Mouse (Mus musculus): ENCODE measurements around the gene 1700037H04Rik. TPM values are rescaled to one million over a fixed set of nuclear protein-coding genes. Genes with fewer than 3 reads are reported as not detected.

Gene 1700037H04Rik
- polyA plus RNA-seq (2015; fragmentation: Nextera tagmentation; extraction: Ambion mirVana), result 71.2 and 81.5 TPM in 2 replicates

GRCm38 (mm10) chr2:131159938-131160581 is at the start of gene 1700037H04Rik:
1700037H04Rik (minus strand) TSS chr2:131160081.
- Histone ChIP-seq H3K4me2 (peak within 1 kb of the TSS; percentile 78), H3K4me3 (peak within 1 kb of the TSS; percentile 82), H3K4me1 (peaks cover 33% of the 10 kb centered on the region), H3K27ac (peak within 1 kb of the TSS; percentile 91), H3K9me3 (0 out of 2 replicates have a peak, but pooled peaks cover 2% of the 10 kb centered on the region), H3K9ac (peak within 1 kb of the TSS; percentile 79), H3K27me3 (replicated peaks) (no peaks in the 10 kb centered on the region), H3K36me3 (replicated peaks) (no peaks in the 10 kb centered on the region)
- under 1% methylated on average over 54 of the region's 54 CpGs for WGBS
- ATAC-seq (replicated peaks), result peak; percentile 98

DNA sequence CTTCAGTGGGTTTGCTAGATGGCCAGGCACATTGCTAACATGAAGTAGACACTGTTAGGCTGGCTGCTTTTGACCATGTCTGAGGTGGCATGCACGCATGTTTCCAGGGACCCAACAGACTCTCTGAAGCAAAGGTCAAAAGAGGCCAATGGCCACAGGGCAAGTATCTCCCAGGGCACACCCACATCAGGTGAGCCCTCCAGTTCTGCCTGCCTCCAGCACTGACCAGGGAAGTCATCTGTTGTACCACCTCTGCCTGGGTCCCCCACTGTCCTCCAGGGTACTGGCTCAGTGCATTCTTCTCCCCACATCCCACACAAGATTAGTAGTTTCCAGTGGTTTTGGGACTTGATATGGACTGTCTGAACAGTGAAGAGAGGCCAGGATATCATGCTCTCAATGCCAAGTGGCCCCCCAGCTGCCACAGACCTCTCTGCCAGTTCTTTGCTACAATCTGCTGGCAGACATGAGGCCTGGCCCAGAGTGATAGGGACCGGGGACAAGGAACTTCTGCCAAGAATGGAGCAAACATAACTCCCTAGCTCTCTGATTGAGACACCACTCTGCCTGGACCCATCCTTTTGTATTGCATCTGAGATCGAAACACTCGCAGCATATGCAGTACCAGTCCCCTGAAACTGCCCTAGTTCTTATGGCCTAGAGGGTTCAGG is 49.4 kb upstream of the 1700037H04Rik start:
- H3K9me3 ChIP-seq, result no peaks in the 10 kb centered on the region
- no peaks in the 10 kb centered on the region for H3K36me3 ChIP-seq (replicated peaks)
- peaks cover 21% of the 10 kb centered on the region for H3K4me1 ChIP-seq
- 80% methylated on average over 4 of the region's 4 CpGs for WGBS
- peak overlapping the region; percentile 53 for H3K4me3 ChIP-seq
- peak overlapping the region; percentile 93 for H3K27ac ChIP-seq
- H3K27me3 ChIP-seq (replicated peaks), result no peaks in the 10 kb centered on the region
- no peak; the same call in 1 of the 2 replicates for ATAC-seq (replicated peaks)
- peak overlapping the region; percentile 60 for H3K4me2 ChIP-seq
- peak overlapping the region; percentile 65 for H3K9ac ChIP-seq

- Histone ChIP-seq H3K4me3 (no peak overlapping the region), H3K4me1 (peaks cover 21% of the 10 kb centered on the region), H3K9ac (no peak overlapping the region), H3K4me2 (no peak overlapping the region), H3K36me3 (replicated peaks) (no peaks in the 10 kb centered on the region), H3K27me3 (replicated peaks) (no peaks in the 10 kb centered on the region), H3K9me3 (no peaks in the 10 kb centered on the region), H3K27ac (no peak overlapping the region)
- 92% methylated on average over 2 of the region's 2 CpGs for WGBS
- ATAC-seq (replicated peaks), result no peak
These were observed 48.5 kb upstream of the 1700037H04Rik start for GRCm38 (mm10) chr2:131208356-131208755.

DNA sequence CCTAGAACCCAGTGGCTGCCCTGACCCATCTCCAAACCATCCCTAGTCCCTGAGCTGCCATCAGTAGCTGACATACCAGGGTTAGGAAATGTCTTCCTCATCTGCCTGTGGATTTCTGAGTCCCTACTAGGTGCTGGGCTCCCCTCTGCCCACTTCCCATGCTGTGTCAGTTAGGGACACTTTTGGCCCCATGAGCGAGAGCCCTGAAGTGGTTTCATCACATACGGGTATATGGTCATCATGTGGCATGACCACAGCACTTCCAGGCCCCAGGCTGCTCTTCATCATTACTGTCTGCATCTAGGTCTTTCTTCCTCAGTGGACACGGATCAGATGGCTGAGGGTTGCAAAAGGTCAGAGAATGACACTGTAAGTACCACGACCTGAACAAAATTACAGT is 46.9 kb upstream of the 1700037H04Rik start, which contains the start of gene Ap5s1:
TSS of gene Ap5s1 (plus strand) at position 301 of the 400 bp plus-strand sequence.
- Histone ChIP-seq H3K4me2 (no peak within 1 kb of the TSS), H3K9me3 (no peaks in the 10 kb centered on the region), H3K36me3 (replicated peaks) (no peaks in the 10 kb centered on the region), H3K4me3 (no peak within 1 kb of the TSS), H3K9ac (no peak within 1 kb of the TSS), H3K27ac (no peak within 1 kb of the TSS), H3K27me3 (replicated peaks) (no peaks in the 10 kb centered on the region), H3K4me1 (peaks cover 18% of the 10 kb centered on the region)
- WGBS, result 74% methylated on average over 4 of the region's 4 CpGs
- ATAC-seq (replicated peaks), result no peak

DNA sequence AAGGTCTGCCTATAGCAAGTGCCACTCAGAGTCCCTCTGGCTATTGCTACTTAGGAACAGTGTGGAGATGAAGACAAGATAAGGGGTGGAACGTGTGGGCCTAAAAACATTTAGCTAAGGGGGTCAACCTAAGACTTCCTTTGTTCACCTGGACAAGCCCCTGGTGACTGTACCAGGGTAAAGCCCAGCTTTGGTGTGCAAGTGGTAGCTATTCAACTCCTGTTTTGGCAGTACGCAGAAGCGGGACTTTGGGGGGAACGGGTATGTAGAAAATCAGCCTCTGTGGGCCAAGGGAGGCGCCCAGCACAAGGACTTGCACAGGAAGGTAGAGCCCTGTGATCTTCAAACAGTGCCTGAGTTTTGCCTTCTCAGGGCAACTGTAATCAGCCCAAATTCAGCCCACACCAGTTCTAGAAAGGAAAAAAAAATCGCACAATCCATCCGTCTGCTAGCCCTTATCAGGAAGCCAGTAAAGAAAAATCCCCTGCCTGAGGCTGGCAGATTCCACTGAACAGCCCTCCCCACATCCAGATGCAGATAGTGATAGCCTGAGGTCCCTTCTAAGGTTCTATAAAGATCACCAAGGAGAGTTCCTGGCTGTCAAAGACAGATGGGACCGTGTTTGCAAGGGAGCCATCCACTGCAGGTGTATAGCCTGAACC is 45.8 kb upstream of the 1700037H04Rik start:
- no peak overlapping the region for H3K4me2 ChIP-seq
- WGBS, result 86% methylated on average over 8 of the region's 8 CpGs
- H3K4me1 ChIP-seq, result peaks cover 10% of the 10 kb centered on the region
- H3K36me3 ChIP-seq (replicated peaks), result no peaks in the 10 kb centered on the region
- H3K27ac ChIP-seq, result no peak overlapping the region
- H3K9ac ChIP-seq, result no peak overlapping the region
- no peak for ATAC-seq (replicated peaks)
- no peaks in the 10 kb centered on the region for H3K27me3 ChIP-seq (replicated peaks)
- H3K9me3 ChIP-seq, result no peaks in the 10 kb centered on the region
- no peak overlapping the region for H3K4me3 ChIP-seq

DNA sequence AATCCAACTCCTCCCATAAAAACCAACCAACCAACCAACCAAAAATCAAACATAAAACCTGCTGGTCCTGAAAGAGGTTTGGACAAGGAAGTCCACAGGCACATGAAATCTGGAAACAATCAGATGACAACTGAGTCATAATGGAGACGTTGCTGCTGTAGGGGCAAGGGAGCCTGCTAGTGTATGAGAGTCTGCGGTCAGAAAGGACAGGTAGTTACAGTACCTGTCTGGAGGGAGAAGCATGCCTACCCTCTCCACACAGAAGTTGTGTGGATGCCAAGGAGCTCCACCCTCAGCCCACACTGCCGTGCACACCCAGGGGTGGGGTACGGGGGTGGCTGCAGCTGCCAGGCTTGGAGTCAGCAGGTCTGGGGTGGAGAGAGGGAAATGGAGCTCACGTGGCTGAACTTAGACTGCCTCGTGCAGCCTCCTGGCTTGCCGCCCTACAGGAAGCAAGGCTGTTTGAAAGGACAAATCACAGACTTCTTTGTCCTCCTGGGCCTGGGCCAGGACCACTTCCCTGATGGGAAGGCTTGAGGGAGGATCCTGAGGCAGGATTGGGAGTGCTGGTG is 44.6 kb upstream of the 1700037H04Rik start:
- peaks cover 7% of the 10 kb centered on the region for H3K4me1 ChIP-seq
- H3K9ac ChIP-seq, result no peak overlapping the region
- H3K27me3 ChIP-seq (replicated peaks), result no peaks in the 10 kb centered on the region
- no peak for ATAC-seq (replicated peaks)
- H3K27ac ChIP-seq, result no peak overlapping the region
- H3K4me2 ChIP-seq, result no peak overlapping the region
- WGBS, result 46% methylated on average over 7 of the region's 7 CpGs
- no peak overlapping the region for H3K4me3 ChIP-seq
- no peaks in the 10 kb centered on the region for H3K9me3 ChIP-seq
- no peaks in the 10 kb centered on the region for H3K36me3 ChIP-seq (replicated peaks)

- WGBS, result 89% methylated on average over 6 of the region's 6 CpGs
- Histone ChIP-seq H3K36me3 (replicated peaks) (no peaks in the 10 kb centered on the region), H3K4me1 (0 out of 2 replicates have a peak, but pooled peaks cover 2% of the 10 kb centered on the region), H3K9ac (no peak overlapping the region), H3K4me2 (no peak overlapping the region), H3K4me3 (no peak overlapping the region), H3K27ac (no peak overlapping the region), H3K9me3 (no peaks in the 10 kb centered on the region), H3K27me3 (replicated peaks) (no peaks in the 10 kb centered on the region)
- no peak for ATAC-seq (replicated peaks)
These were observed 44.0 kb upstream of the 1700037H04Rik start for GRCm38 (mm10) chr2:131203816-131204409.

DNA sequence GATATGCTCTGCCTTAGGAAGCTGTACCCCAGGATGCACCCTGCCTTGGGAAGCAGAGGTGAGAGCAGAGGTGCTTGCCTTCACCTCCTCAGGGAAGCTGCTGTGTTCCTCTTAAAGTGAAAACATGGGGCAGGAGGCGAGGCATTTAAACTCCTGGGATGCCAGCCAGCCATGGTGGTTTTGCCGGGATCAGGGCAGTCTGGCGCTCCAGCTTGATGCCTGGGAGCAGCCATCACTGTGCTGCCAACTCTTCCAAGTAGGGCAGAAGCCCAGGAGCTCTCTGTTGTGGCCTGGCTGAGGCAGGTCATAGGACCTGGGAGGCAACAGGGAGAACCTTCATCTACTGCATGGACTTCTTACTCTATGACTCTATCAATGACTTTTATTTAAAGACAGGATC is 41.4 kb upstream of the 1700037H04Rik start:
- H3K4me3 ChIP-seq, result no peak overlapping the region
- 88% methylated on average over 3 of the region's 3 CpGs for WGBS
- no peak overlapping the region for H3K4me2 ChIP-seq
- 0 out of 2 replicates have a peak, but pooled peaks cover 2% of the 10 kb centered on the region for H3K4me1 ChIP-seq
- H3K27ac ChIP-seq, result no peak overlapping the region
- H3K9me3 ChIP-seq, result no peaks in the 10 kb centered on the region
- H3K27me3 ChIP-seq (replicated peaks), result no peaks in the 10 kb centered on the region
- no peaks in the 10 kb centered on the region for H3K36me3 ChIP-seq (replicated peaks)
- H3K9ac ChIP-seq, result no peak overlapping the region
- ATAC-seq (replicated peaks), result no peak

DNA sequence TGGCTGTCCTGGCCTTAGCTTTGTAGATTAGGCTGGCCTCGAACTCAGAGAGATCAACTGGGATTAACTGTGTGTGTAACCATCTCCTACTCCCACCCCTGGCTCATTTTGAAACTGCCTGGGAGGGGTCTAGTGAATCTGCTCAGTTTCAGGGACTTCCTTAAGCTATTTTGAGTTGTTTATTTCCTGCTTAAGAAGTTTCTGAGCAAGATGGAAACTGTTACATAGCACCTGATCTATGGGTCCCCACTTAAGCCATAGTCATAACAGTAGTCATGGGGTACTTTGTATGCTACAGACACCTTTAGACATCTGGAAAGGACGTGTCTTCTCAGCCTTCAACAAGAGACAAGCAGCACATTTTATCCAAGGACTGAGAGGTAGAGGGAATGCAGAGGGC is 40.8 kb upstream of the 1700037H04Rik start:
- Histone ChIP-seq H3K9ac (no peak overlapping the region), H3K4me3 (no peak overlapping the region), H3K4me2 (no peak overlapping the region), H3K4me1 (0 out of 2 replicates have a peak, but pooled peaks cover 2% of the 10 kb centered on the region), H3K36me3 (replicated peaks) (no peaks in the 10 kb centered on the region), H3K9me3 (no peaks in the 10 kb centered on the region), H3K27ac (no peak overlapping the region), H3K27me3 (replicated peaks) (no peaks in the 10 kb centered on the region)
- no peak for ATAC-seq (replicated peaks)
- 85% methylated on average over 2 of the region's 2 CpGs for WGBS

GRCm38 (mm10) chr2:131196606-131197316 is 36.9 kb upstream of the 1700037H04Rik start:
- no peaks in the 10 kb centered on the region for H3K27me3 ChIP-seq (replicated peaks)
- no peaks in the 10 kb centered on the region; the same call in 1 of the 2 replicates for H3K36me3 ChIP-seq (replicated peaks)
- 92% methylated on average over 16 of the region's 16 CpGs for WGBS
- H3K4me2 ChIP-seq, result no peak overlapping the region
- H3K4me1 ChIP-seq, result no peaks in the 10 kb centered on the region
- H3K27ac ChIP-seq, result no peak overlapping the region
- no peak for ATAC-seq (replicated peaks)
- no peak overlapping the region for H3K4me3 ChIP-seq
- H3K9me3 ChIP-seq, result no peaks in the 10 kb centered on the region
- H3K9ac ChIP-seq, result no peak overlapping the region

DNA sequence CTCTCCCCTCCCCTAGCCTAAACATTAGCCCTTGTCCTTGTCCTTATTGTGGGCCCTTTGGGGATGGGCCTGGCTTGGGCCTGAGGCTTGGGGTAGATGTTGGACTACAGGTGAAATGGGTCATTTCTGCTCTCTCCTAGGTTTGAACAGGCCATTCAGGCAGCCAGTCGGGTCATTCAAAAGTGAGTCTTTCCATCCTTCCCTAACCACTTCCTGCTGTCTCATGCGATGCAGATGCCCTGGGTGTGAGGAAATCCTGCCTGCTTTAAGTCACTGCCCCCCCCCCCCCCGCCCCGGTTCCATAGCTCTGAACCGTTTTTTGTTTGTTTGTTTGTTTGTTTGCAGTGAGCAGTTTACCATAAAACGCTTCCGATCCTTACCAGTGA is 31.1 kb upstream of the 1700037H04Rik start:
- Histone ChIP-seq H3K4me1 (peaks cover 36% of the 10 kb centered on the region), H3K27me3 (replicated peaks) (no peaks in the 10 kb centered on the region), H3K4me3 (no peak overlapping the region), H3K27ac (peak overlapping the region; percentile 67), H3K9me3 (no peaks in the 10 kb centered on the region), H3K36me3 (replicated peaks) (no peaks in the 10 kb centered on the region; the same call in 1 of the 2 replicates), H3K9ac (no peak overlapping the region), H3K4me2 (no peak overlapping the region)
- no peak for ATAC-seq (replicated peaks)
- 52% methylated on average over 7 of the region's 7 CpGs for WGBS
